12 mouse cellular contexts compared by ENCODE assay signal in the genomic region with DNA sequence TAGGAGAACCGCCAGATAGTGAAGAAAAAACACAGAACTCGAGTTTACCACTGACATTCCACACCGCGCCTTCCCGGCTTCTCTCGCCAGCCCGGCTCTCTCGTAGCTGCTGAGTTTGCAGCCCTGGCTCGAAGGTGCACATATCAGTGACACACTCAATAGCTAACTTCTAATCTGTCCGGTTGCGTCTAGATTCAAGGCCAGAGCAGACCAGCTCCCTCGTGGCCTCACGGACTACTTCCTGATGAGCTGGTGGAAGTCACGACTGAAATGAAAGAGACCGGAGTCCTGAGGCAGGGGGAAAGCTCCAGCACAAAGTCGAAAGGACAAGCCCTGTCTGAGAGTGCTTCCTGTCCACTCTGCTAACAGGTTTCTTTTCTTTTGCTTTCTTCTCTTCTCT. TPM values are rescaled to one million over a fixed set of nuclear protein-coding genes. Genes with fewer than 3 reads are reported as not detected.
DNase-seq lines count a peak whose midpoint lies in the region; ATAC-seq and TF ChIP-seq lines count a peak whose summit lies in the region.
"Had no signal": no experiment of that assay in that cellular context is flagged by ENCODE, and none has a peak within 500 bp of the region (broad histone marks: within the 10 kb centered on the region; RNA-seq: fewer than 3 reads in every experiment).

No protein-coding gene starts in this region.

- intact Hi-C loops in heart, postnatal 14 days (cut with DNase I) = no loop called here

- H3K4me3 ChIP-seq in kidney, adult 2 months (ENCODE audit: insufficient read depth, low read depth, low read length) = peak overlapping the region; percentile 30; the same call in 1 of the 2 replicates
- H3K4me3 ChIP-seq in kidney, embryonic 14.5 days (ENCODE audit: low read length) = no peak overlapping the region
- H3K4me3 ChIP-seq: limb, embryonic 12.5 days had no signal

- H3K36me3 ChIP-seq in kidney, adult 2 months (ENCODE audit: control insufficient read depth, insufficient read depth, low read length) = no peaks in the 10 kb centered on the region
- no peaks in the 10 kb centered on the region for H3K36me3 ChIP-seq in kidney, embryonic 14.5 days (ENCODE audit: control insufficient read depth, insufficient read depth, low read length)
- H3K36me3 ChIP-seq: limb, embryonic 12.5 days had no signal

- 51% methylated on average over 16 of the region's 16 CpGs for WGBS in kidney, adult 2 months
- 74% methylated on average over 16 of the region's 16 CpGs for WGBS in kidney, embryonic 14.5 days

- DNase-seq in kidney, adult 2 months = no peak
- DNase-seq in kidney, adult 9 months = no peak
- DNase-seq in adrenal gland, postnatal 14 days = peak; percentile 48
- DNase-seq in heart, postnatal 14 days = peak; percentile 14 to 20
- DNase-seq in left cerebral cortex, adult 18-20 months (ENCODE audit: low spot score in 2 of 2) = no peak
- no peak for DNase-seq in ovary, adult 18-20 months (ENCODE audit: low spot score)
- DNase-seq: cerebellum, adult 2 months had no signal

- no peak overlapping the region for H3K27ac ChIP-seq in kidney, adult 2 months (ENCODE audit: insufficient read depth, low read depth, low read length)
- H3K27ac ChIP-seq in kidney, embryonic 14.5 days (ENCODE audit: low read depth, low read length) = no peak overlapping the region
- H3K27ac ChIP-seq: hindbrain, embryonic 14.5 days; limb, embryonic 12.5 days had no signal

- H3K4me1 ChIP-seq in kidney, adult 2 months (ENCODE audit: control insufficient read depth, insufficient read depth, low read length) = no peaks in the 10 kb centered on the region
- H3K4me1 ChIP-seq in kidney, embryonic 14.5 days (ENCODE audit: control insufficient read depth, insufficient read depth, low read length) = no peaks in the 10 kb centered on the region
- H3K4me1 ChIP-seq: limb, embryonic 12.5 days had no signal

- ATAC-seq in megakaryocyte progenitor cell, adult 5-6 weeks (replicated peaks; ENCODE audit: poor library complexity) = peak; percentile 9; the same call in 1 of the 2 replicates
- no peak for ATAC-seq in kidney, embryonic 14.5 days (ENCODE audit: low FRiP score, low TSS enrichment)

- H3K9me3 ChIP-seq in kidney, embryonic 14.5 days (ENCODE audit: control insufficient read depth, low read length) = no peaks in the 10 kb centered on the region
- H3K9me3 ChIP-seq: limb, embryonic 12.5 days had no signal

- no peaks in the 10 kb centered on the region for H3K27me3 ChIP-seq in kidney, adult 2 months (replicated peaks; ENCODE audit: control insufficient read depth, insufficient read depth, low read length)
- no peaks in the 10 kb centered on the region for H3K27me3 ChIP-seq in kidney, embryonic 14.5 days (ENCODE audit: control insufficient read depth, insufficient read depth, low read length)
- H3K27me3 ChIP-seq: CH12.LX; limb, embryonic 12.5 days had no signal

- no peak overlapping the region for H3K9ac ChIP-seq in kidney, embryonic 14.5 days (ENCODE audit: low read depth, low read length)
- H3K9ac ChIP-seq: hindbrain, embryonic 14.5 days; limb, embryonic 12.5 days had no signal

- TF ChIP-seq POLR2A in kidney, adult 2 months (IDR thresholded peaks at IDR 0.05; ENCODE audit: low read depth, low read length) = no peak

- no peak overlapping the region for H3K4me2 ChIP-seq in kidney, embryonic 14.5 days (replicated peaks; ENCODE audit: low read depth, low read length)
- H3K4me2 ChIP-seq: hindbrain, embryonic 14.5 days; limb, embryonic 12.5 days had no signal

- TF ChIP-seq CTCF in kidney, adult 2 months (conservative IDR thresholded peaks at IDR 0.05; ENCODE audit: insufficient read depth, insufficient read length, low read depth, low read length) = no peak

RNA-seq across cellular contexts. Expression of a gene that starts 42.4 kb away (rescaled TPM):
- 13.6 and 16.0 TPM in 2 replicates for polyA plus RNA-seq in kidney, adult 2 months (2012; rRNA removed)
- 43.7 and 44.4 TPM in 2 replicates for total RNA-seq in adrenal gland, postnatal 14 days (2021)
- 10 to 100 TPM; 26.2 to 26.4 TPM for total RNA-seq in heart, postnatal 14 days (2021)
- 2.1 and 8.3 TPM in 2 replicates for total RNA-seq in megakaryocyte progenitor cell, adult 5-6 weeks (2015)
- 3.0 and 13.7 TPM in 2 replicates for total RNA-seq in megakaryocyte progenitor cell, adult 5-6 weeks (2017)
- polyA plus RNA-seq in kidney, embryonic 14.5 days (2014; fragmentation: Nextera tagmentation; extraction: Ambion mirVana) = 36.4 and 43.8 TPM in 2 replicates
- total RNA-seq in left cerebral cortex, adult 18-20 months (2021) = 10 to 100 TPM; 29.2 to 31.4 TPM

RNA-seq across cellular contexts. Expression of a gene that starts 47.3 kb away (rescaled TPM):
- 15.4 and 17.8 TPM in 2 replicates for polyA plus RNA-seq in kidney, adult 2 months (2012; rRNA removed)
- total RNA-seq in adrenal gland, postnatal 14 days (2021) = 44.5 and 45.2 TPM in 2 replicates
- total RNA-seq in heart, postnatal 14 days (2021) = 10 to 100 TPM; 21.2 to 24.9 TPM
- 119 and 137 TPM in 2 replicates for total RNA-seq in megakaryocyte progenitor cell, adult 5-6 weeks (2015)
- 80.8 and 100 TPM in 2 replicates for total RNA-seq in megakaryocyte progenitor cell, adult 5-6 weeks (2017)
- polyA plus RNA-seq in kidney, embryonic 14.5 days (2014; fragmentation: Nextera tagmentation; extraction: Ambion mirVana) = 197 and 214 TPM in 2 replicates
- 10 to 100 TPM; 14.9 to 15.8 TPM for total RNA-seq in left cerebral cortex, adult 18-20 months (2021)

Comparison
In these comparisons a context has a peak if more than half of its experiments do, and no peak if none do; other contexts are left out.
1. DNase-seq: peak in adrenal gland, postnatal 14 days (single experiment) and heart, postnatal 14 days (2 of 2); none in kidney, adult 2 months (single experiment), kidney, adult 9 months (single experiment), left cerebral cortex, adult 18-20 months (0 of 2) and ovary, adult 18-20 months (single experiment).